Mouse (Mus musculus) adrenal gland (tissue): ENCODE results near the gene Ckap2.
"Not testable (repeated sequence)": the region's sequence is repeated elsewhere in the genome, so short reads cannot be mapped to it uniquely, and the experiment has no call there.

Source experiments
- intact Hi-C: fragments of 180-260 bp; cut with DNase I; formaldehyde crosslinking; loops from one replicate; pipeline ENCODE4 v1.15.1; 2025

Ckap2 gene

GRCm38 (mm10) chr8:22149643-22150344, 35.8 kb downstream of the Ckap2 start:
- intact Hi-C loops = no loop called here

GRCm38 (mm10) chr8:22148367-22148740, 37.3 kb downstream of the Ckap2 start:
- intact Hi-C loops = no loop called here

- intact Hi-C loops = no loop called here
Measured at GRCm38 (mm10) chr8:22147706-22148366, 37.8 kb downstream of the Ckap2 start.

- intact Hi-C loops = no loop called here
Measured at GRCm38 (mm10) chr8:22145831-22146230, 39.8 kb downstream of the Ckap2 start.

GRCm38 (mm10) chr8:22143764-22144491, 41.7 kb downstream of the Ckap2 start:
- intact Hi-C loops = no loop called here

GRCm38 (mm10) chr8:22142592-22142991, 43.0 kb downstream of the Ckap2 start:
- intact Hi-C loops = no loop called here

- intact Hi-C loops = no loop called here
Measured at GRCm38 (mm10) chr8:22141836-22142385, 43.7 kb downstream of the Ckap2 start.

GRCm38 (mm10) chr8:22136462-22136861, 49.2 kb downstream of the Ckap2 start:
- intact Hi-C loops = not testable (repeated sequence)

- intact Hi-C loops = no loop called here
Measured at GRCm38 (mm10) chr8:22134750-22135135, 50.9 kb downstream of the Ckap2 start.

- intact Hi-C loops = no loop called here
Measured at GRCm38 (mm10) chr8:22134078-22134749, 51.4 kb downstream of the Ckap2 start.

GRCm38 (mm10) chr8:22132062-22132461, 53.6 kb downstream of the Ckap2 start:
- intact Hi-C loops = no loop called here

- intact Hi-C loops = no loop called here
Measured at GRCm38 (mm10) chr8:22124220-22125152, 61.1 kb downstream of the Ckap2 start, which contains the start of gene Nek5. Gene Nek5, minus strand, starts transcription at chr8:22125053.
